Mouse (Mus musculus): ENCODE data around the gene Olfr1445. TPM values are rescaled to one million over a fixed set of nuclear protein-coding genes. Genes with fewer than 3 reads are reported as not detected.

Olfr1445 gene
- not detected in 2 replicates for polyA plus RNA-seq (2012; rRNA removed)

GRCm38 (mm10) chr19:12883555-12883954 is at the start of gene Olfr1445:
Gene Olfr1445 (plus strand): TSS chr19:12883855.
- no peak for DNase-seq
- WGBS: 83% methylated on average over 2 of the region's 2 CpGs
- H3K4me3 ChIP-seq (replicated peaks; ENCODE audit: extremely low read depth, low read depth, low read length): no peak within 1 kb of the TSS

GRCm38 (mm10) chr19:12838507-12838906 is 45.1 kb upstream of the Olfr1445 start:
- no peak for DNase-seq
- 89% methylated on average over 1 of the region's 1 CpGs for WGBS
- no peaks in the 10 kb centered on the region for H3K4me1 ChIP-seq (ENCODE audit: control insufficient read depth, insufficient read depth, low read length)
- TF ChIP-seq POLR2A (IDR thresholded peaks at IDR 0.05; ENCODE audit: borderline replicate concordance, extremely low read depth, low read depth, low read length) (no peak), CTCF (IDR thresholded peaks at IDR 0.05; ENCODE audit: insufficient read depth, low read length) (no peak)
- H3K4me3 ChIP-seq (replicated peaks; ENCODE audit: extremely low read depth, low read depth, low read length): no peak overlapping the region

More at GRCm38 (mm10) chr19:12883555-12883954, at the start of gene Olfr1445:
- TF ChIP-seq POLR2A (IDR thresholded peaks at IDR 0.05; ENCODE audit: borderline replicate concordance, extremely low read depth, low read depth, low read length) (no peak), CTCF (IDR thresholded peaks at IDR 0.05; ENCODE audit: insufficient read depth, low read length) (no peak)
- H3K4me1 ChIP-seq (ENCODE audit: control insufficient read depth, insufficient read depth, low read length): no peaks in the 10 kb centered on the region

GRCm38 (mm10) chr19:12846382-12846781 is 37.3 kb upstream of the Olfr1445 start, which contains the start of gene Gm5244:
Gene Gm5244 (plus strand): TSS chr19:12846682.
- DNase-seq: no peak
- Histone ChIP-seq H3K4me3 (replicated peaks; ENCODE audit: extremely low read depth, low read depth, low read length) (no peak within 1 kb of the TSS), H3K4me1 (ENCODE audit: control insufficient read depth, insufficient read depth, low read length) (no peaks in the 10 kb centered on the region)
- TF ChIP-seq CTCF (IDR thresholded peaks at IDR 0.05; ENCODE audit: insufficient read depth, low read length) (no peak), POLR2A (IDR thresholded peaks at IDR 0.05; ENCODE audit: borderline replicate concordance, extremely low read depth, low read depth, low read length) (no peak)

GRCm38 (mm10) chr19:12856983-12857382 is 26.7 kb upstream of the Olfr1445 start, which contains the start of gene Olfr1444:
Gene Olfr1444 (plus strand): TSS chr19:12857283.
- DNase-seq: no peak
- H3K4me3 ChIP-seq (replicated peaks; ENCODE audit: extremely low read depth, low read depth, low read length): no peak within 1 kb of the TSS
- WGBS: 40% methylated on average over 1 of the region's 1 CpGs
- no peaks in the 10 kb centered on the region for H3K4me1 ChIP-seq (ENCODE audit: control insufficient read depth, insufficient read depth, low read length)
- TF ChIP-seq POLR2A (IDR thresholded peaks at IDR 0.05; ENCODE audit: borderline replicate concordance, extremely low read depth, low read depth, low read length): no peak
- TF ChIP-seq CTCF (IDR thresholded peaks at IDR 0.05; ENCODE audit: insufficient read depth, low read length): no peak

- 78% methylated on average over 1 of the region's 1 CpGs for WGBS
- DNase-seq: no peak
- Histone ChIP-seq H3K4me3 (replicated peaks; ENCODE audit: extremely low read depth, low read depth, low read length) (no peak within 1 kb of the TSS), H3K4me1 (ENCODE audit: control insufficient read depth, insufficient read depth, low read length) (no peaks in the 10 kb centered on the region)
- no peak for TF ChIP-seq CTCF (IDR thresholded peaks at IDR 0.05; ENCODE audit: insufficient read depth, low read length)
- no peak for TF ChIP-seq POLR2A (IDR thresholded peaks at IDR 0.05; ENCODE audit: borderline replicate concordance, extremely low read depth, low read depth, low read length)
Measured at GRCm38 (mm10) chr19:12893424-12893823, 9.8 kb downstream of the Olfr1445 start, which contains the start of gene Olfr1446. Gene Olfr1446 (minus strand): TSS chr19:12893524.

GRCm38 (mm10) chr19:12903643-12904042 is 20.0 kb downstream of the Olfr1445 start, which contains the start of gene Olfr1447:
Gene Olfr1447 (minus strand): TSS chr19:12903743.
- no peak for DNase-seq
- no peak for TF ChIP-seq POLR2A (IDR thresholded peaks at IDR 0.05; ENCODE audit: borderline replicate concordance, extremely low read depth, low read depth, low read length)
- Histone ChIP-seq H3K4me1 (ENCODE audit: control insufficient read depth, insufficient read depth, low read length) (no peaks in the 10 kb centered on the region), H3K4me3 (replicated peaks; ENCODE audit: extremely low read depth, low read depth, low read length) (no peak within 1 kb of the TSS)
- WGBS: 98% methylated on average over 1 of the region's 1 CpGs

- Histone ChIP-seq H3K4me1 (ENCODE audit: control insufficient read depth, insufficient read depth, low read length) (no peaks in the 10 kb centered on the region), H3K4me3 (replicated peaks; ENCODE audit: extremely low read depth, low read depth, low read length) (no peak within 1 kb of the TSS)
- TF ChIP-seq CTCF (IDR thresholded peaks at IDR 0.05; ENCODE audit: insufficient read depth, low read length) (no peak), POLR2A (IDR thresholded peaks at IDR 0.05; ENCODE audit: borderline replicate concordance, extremely low read depth, low read depth, low read length) (no peak)
- 71% methylated on average over 1 of the region's 1 CpGs for WGBS
- DNase-seq: no peak
Measured at GRCm38 (mm10) chr19:12924319-12924718, 40.7 kb downstream of the Olfr1445 start, which contains the start of gene Olfr1448. Gene Olfr1448 (minus strand): TSS chr19:12924419.

- Histone ChIP-seq H3K4me1 (ENCODE audit: control insufficient read depth, insufficient read depth, low read length) (no peaks in the 10 kb centered on the region), H3K4me3 (replicated peaks; ENCODE audit: extremely low read depth, low read depth, low read length) (no peak within 1 kb of the TSS)
- TF ChIP-seq POLR2A (IDR thresholded peaks at IDR 0.05; ENCODE audit: borderline replicate concordance, extremely low read depth, low read depth, low read length): no peak
- no peak for TF ChIP-seq CTCF (IDR thresholded peaks at IDR 0.05; ENCODE audit: insufficient read depth, low read length)
- no peak for DNase-seq
Measured at GRCm38 (mm10) chr19:12930540-12930939, 46.9 kb downstream of the Olfr1445 start, which contains the start of gene Olfr1449. Gene Olfr1449 (plus strand): TSS chr19:12930840.

Other genes starting within 250 kb of the Olfr1445 start
- gene Olfr1442, start 213.4 kb upstream of the Olfr1445 start, polyA plus RNA-seq (2012; rRNA removed): not detected in 2 replicates
- gene Olfr1443, start 205.7 kb upstream of the Olfr1445 start, polyA plus RNA-seq (2012; rRNA removed): not detected in 2 replicates
- gene Keg1, start 188.1 kb upstream of the Olfr1445 start, polyA plus RNA-seq (2012; rRNA removed): 0.06 TPM in 1 of 2 replicates, not detected in the other
- gene Cntf, start 118.2 kb upstream of the Olfr1445 start, polyA plus RNA-seq (2012; rRNA removed): 0.70 and 1.0 TPM in 2 replicates
- 10.9 and 14.7 TPM in 2 replicates for gene Zfp91, start 87.7 kb upstream of the Olfr1445 start, polyA plus RNA-seq (2012; rRNA removed)
- 3.8 and 6.1 TPM in 2 replicates for gene Lpxn, start 87.7 kb upstream of the Olfr1445 start, polyA plus RNA-seq (2012; rRNA removed)
- not detected in 2 replicates for gene Gm5244, start 37.2 kb upstream of the Olfr1445 start, polyA plus RNA-seq (2012; rRNA removed)
- gene Olfr1444, start 26.6 kb upstream of the Olfr1445 start, polyA plus RNA-seq (2012; rRNA removed): not detected in 2 replicates
- gene Olfr1446, start 9.7 kb downstream of the Olfr1445 start, polyA plus RNA-seq (2012; rRNA removed): not detected in 2 replicates
- not detected in 2 replicates for gene Olfr1447, start 19.9 kb downstream of the Olfr1445 start, polyA plus RNA-seq (2012; rRNA removed)
- gene Olfr1448, start 40.6 kb downstream of the Olfr1445 start, polyA plus RNA-seq (2012; rRNA removed): not detected in 2 replicates
- not detected in 2 replicates for gene Olfr1449, start 47.0 kb downstream of the Olfr1445 start, polyA plus RNA-seq (2012; rRNA removed)
- not detected in 2 replicates for gene Olfr1450, start 66.4 kb downstream of the Olfr1445 start, polyA plus RNA-seq (2012; rRNA removed)
- not detected in 2 replicates for gene Olfr1451, start 111.2 kb downstream of the Olfr1445 start, polyA plus RNA-seq (2012; rRNA removed)
- gene Olfr1453, start 144.5 kb downstream of the Olfr1445 start, polyA plus RNA-seq (2012; rRNA removed): not detected in 2 replicates
- gene Olfr1454, start 176.8 kb downstream of the Olfr1445 start, polyA plus RNA-seq (2012; rRNA removed): not detected in 2 replicates
- gene Olfr1457, start 214.0 kb downstream of the Olfr1445 start, polyA plus RNA-seq (2012; rRNA removed): not detected in 2 replicates
- not detected in 2 replicates for gene Olfr1458, start 222.9 kb downstream of the Olfr1445 start, polyA plus RNA-seq (2012; rRNA removed)

All from lung, adult 2 months (tissue).